Mouse (Mus musculus) brain, embryonic 18.5 days (tissue): ENCODE data around the gene Fra10ac1.
A peak's percentile ranks its signal among the peaks of the same experiment; 100 is the strongest.

Experiments
- DNase-seq: peaks from one replicate; pipeline ENCODE4 v3.0.0-alpha.2; 2012; ENCODE audit warnings: low read depth, low spot score

The Fra10ac1 gene

DNA sequence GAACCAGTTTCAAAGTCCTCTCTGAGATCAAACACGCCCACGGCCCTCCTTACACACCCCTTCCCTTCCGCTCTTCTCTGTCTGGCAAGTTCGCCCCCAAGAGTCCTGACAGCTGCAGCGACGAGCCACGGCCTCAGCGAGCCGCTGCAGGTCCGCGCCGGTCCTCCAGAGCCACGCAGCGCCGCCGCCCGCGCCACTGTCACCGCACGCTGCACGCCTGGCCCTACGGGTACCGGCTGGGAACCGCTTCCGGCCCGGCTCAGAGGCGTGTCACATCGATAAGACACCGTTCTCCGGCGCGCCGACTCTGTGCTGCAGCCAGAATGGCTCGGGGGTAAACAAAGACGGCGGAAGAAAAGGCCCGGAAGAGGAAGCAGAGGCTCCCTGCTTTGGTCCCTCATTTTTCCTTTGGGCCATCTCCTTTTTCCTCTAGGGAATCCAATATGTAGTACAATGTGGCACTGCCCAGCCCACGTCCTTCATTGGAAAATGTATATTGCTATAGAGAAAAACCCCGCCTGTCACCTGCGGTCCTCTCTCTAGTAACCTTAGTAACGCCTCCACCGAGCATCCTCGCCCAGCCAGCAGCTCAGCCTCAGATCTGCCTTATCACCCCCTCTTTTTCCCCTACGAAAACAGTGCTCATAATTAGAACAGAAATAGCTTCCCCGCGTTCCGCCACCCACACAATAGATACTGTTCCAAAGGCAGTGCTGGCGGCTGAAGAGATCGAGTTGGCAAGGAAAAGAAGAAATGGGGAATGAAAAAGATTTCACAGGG lies at the start of gene Fra10ac1:
TSS of gene Fra10ac1 (minus strand) at position 252 of the 780 bp plus-strand sequence.
- peak; percentile 83 for DNase-seq

DNA sequence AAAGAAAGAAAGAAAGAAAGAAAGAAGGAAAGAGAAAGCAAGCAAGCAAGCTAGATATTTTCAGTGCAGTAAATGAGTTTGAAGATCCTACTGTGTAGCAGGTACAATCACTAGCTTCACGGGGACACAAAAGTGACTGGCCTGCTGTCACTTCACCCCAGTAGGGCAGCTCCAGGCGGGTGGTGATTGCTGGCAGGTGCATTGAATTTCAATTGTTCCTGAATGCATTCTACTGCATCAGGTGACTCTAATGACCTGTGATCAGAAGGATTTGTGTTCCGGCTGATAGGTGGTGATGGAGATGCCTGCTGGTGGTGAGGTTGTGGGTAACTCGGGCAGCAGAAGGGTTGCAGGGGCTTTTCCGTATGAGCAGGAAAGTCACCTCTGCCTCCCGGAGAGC lies 47.1 kb upstream of the Fra10ac1 start:
- no peak for DNase-seq

DNA sequence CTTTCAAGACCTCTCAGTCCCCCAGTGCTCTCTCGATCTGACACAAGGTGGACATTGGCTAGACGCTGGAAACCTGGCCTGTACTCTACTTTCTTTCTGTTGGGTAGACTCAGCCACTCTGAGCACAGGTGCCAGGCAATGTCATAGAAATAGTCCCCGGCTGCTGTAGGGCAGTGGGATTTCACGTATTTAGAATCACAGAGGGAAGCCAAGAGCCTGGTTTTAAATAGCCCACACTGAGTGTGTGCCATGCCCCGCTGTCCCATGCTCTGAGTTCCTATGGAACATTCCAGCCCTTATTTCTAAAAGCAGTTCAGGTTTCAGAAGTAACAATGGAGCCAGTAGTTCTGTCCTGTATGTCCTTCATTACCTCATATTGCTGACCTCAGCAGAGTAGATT lies 43.5 kb upstream of the Fra10ac1 start:
- DNase-seq: no peak

DNA sequence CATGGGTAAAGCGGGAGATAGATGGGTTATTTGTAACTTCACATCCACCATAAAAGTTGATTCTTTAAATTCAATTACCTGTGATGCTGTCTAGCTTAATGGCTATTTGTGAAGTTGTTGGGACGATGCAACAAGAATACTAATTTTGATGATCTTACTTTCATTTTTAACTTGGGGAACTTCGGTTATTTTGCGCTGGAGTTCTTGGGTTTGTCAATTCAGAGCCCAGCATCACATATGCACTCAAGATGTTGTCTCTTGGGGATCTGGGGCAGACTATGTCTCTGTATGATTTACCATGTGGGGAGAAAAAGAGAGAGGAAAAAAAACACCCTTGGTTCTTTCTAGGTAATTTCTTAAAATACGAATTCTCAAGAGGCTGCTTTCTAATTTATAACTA lies 41.8 kb upstream of the Fra10ac1 start:
- no peak for DNase-seq

DNA sequence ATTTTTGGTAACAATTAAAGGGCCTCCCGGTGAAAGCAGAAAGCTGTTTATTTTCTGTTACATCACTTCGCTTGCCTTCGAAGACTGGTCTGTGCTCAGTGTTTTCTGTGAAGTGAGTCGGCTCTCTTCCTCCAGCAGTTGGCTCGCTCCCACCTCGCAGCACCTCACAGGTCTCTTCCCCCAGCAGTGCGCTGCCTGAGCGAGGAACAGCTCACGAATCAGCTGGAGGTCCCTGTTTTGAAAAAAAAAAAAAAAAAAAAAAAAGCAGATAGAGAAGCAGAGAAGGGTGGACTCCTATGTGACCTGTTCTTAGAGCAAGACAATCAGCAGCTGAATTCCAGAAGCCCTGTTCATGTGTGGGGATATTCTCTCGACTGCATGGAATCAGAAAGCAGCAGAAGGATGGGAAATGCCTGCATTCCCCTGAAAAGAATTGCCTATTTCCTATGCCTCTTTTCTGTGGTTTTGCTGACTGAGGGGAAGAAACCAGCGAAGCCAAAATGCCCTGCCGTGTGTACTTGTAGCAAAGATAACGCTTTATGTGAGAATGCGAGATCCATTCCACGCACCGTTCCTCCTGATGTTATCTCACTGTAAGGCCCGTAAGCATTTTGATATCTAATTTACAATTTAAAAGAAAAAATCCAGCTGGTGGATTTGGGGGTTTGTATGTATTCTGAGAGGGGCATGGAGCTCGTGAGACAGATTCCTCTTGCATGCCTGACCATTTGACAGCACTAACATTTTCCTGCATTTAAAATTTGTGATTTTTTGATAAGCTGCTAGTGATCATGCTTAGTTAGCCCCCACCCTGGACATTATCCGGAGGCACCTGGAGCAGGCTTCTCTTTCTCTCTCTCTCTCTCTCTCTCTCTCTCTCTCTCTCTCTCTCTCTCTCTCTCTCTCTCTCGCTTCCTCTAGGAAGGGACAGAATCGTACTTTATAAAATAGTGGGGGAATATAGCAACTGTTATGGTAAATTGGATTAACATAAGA lies 40.8 kb upstream of the Fra10ac1 start, which contains the start of gene Lgi1:
TSS of gene Lgi1 (plus strand) at position 32 of the 996 bp plus-strand sequence.
- no peak for DNase-seq

DNA sequence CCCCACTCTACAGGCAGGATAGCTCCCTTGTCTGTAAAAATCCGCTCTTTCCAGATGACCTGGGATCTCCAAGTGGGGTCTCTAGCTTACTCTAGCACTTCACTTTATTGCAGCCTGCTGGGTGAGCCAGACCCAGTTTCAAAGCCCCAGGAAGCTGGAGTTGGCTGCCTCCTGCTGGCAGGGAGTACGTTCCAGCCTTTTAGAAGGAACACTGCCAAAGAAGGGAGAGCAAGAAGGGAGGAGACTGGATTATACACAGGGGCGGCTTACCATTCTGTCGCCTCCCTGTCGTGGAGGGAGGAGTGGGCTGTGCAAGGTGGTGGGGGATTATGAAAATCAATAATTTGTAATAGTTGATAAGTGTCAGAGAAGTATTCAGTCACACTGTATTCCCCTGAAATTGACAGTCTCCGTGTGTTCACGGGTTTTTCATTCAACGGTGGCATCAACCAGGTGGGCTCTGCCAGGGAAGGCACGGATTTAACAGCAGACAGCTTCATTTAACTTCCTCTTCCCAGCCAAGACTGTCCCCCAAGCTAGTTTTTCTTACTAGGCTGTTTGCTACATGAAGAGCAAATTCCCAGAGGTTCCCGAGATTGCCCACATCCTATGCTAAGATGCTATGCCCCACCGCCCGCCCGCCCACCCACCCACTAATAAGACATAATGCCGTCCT lies 40.0 kb upstream of the Fra10ac1 start:
- no peak for DNase-seq

DNA sequence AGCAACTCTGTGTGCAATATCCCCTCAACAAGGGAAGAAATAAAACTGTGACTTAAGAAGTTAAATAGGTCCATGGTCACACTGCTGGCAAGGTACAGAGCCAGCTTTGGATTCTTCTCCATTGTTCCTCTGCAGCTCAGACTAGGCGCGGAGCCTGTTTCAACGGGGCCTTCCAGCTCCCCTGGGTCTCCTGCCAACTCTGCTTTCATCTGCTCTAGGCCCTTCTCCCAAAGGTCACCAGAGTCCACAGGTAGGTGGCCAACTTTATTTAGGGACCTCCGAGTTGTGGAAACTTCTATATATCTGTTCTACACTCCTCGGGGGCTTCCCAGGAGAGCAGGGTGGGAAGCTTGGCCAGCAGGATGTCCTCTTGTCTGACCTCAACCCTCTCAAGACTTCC lies 37.4 kb upstream of the Fra10ac1 start:
- no peak for DNase-seq

DNA sequence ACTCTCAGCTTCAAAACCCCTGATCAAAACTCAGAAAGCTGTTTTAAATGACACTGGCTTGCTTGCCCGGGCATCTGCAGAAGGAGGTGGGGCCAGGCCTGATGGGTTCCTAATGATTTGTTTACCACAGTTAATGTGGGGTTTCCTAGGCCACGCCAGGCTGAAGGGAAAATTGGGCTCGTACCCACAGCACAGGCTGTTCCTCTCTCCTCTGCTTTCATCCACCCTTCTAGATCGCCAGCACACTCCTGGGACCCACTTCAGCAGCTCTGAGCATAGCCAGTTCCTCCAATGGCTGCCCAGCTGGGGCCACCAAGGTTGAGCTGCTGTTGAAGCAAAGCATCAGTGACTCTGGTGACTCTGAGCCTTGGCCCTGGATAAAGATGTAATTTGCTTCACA lies 36.4 kb upstream of the Fra10ac1 start:
- no peak for DNase-seq

DNA sequence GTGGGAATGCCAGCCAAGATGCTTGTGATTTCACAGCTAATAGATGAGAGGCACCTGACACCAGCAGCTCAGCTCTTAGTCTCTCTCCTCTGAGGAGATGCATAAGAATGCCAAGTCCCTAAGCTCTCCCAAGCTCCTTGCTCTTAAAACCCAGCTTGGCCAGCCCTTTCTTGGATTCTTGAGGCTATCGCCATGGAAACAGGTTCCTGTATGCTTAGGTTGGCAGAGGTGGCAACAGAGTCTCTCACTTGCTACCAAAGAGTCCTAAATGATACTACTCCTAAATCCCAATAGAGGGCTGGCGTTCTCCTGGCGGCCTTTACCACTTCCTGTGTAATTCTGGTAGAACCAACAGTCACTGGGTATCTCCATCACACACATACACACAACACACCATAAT lies 35.5 kb upstream of the Fra10ac1 start:
- DNase-seq: no peak

DNA sequence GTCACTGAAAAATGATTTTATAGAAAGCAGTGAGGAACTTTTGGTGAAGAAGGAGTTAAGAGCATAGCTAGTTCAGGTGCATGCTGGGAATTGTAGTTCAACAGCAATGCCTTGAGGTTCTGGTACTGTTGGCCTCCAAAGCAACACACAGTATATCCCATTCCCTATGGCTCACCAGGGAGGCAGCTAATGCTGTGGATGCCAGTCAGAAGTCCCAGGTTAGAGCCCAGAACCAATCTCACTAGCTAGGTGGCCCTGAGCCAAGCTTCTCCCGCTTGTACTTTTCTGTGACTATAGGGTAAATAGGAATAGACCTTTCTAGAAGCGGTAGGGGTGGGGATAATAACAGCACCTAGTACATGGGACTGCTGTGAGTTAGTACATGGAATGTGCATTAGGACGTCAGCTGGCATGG lies 34.7 kb upstream of the Fra10ac1 start:
- DNase-seq: no peak

DNA sequence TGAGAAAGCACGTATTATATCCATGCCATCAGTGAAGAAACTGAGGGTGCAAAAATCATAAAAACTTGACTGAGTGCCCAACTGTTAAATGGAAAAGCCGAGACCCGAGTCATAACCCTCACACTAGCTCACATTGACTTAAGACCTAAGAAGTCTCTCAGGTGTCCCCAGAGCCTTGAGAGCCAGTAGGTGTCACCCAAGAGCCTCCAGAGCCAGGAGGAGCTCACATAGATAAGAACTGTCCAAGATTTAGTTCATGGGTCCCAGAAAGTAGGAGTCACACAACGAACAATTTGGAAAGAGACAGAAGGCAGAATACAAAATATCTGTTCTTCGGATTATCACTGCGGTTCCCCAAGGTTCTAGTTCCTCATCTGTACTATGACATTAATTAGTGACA lies 29.8 kb upstream of the Fra10ac1 start:
- no peak for DNase-seq

DNA sequence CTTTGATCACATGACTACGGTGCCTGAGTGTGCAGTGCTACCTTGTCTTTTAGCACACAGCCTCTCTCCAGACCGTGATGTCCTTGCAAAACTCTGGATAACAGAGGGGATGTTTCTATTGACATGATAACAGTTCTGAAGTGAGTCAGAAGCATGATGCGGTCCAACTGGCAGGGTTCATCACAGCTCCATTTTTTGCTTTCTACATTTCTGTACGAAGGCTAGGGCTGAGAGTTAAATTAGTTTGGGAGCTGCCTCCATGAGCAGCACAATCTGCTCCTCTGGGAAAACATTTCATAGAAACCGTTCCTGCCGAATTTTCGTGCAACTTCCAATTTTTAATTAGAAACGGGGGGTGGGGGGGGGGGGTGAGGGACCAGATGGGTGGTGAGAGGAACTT lies 25.7 kb upstream of the Fra10ac1 start:
- no peak for DNase-seq

DNA sequence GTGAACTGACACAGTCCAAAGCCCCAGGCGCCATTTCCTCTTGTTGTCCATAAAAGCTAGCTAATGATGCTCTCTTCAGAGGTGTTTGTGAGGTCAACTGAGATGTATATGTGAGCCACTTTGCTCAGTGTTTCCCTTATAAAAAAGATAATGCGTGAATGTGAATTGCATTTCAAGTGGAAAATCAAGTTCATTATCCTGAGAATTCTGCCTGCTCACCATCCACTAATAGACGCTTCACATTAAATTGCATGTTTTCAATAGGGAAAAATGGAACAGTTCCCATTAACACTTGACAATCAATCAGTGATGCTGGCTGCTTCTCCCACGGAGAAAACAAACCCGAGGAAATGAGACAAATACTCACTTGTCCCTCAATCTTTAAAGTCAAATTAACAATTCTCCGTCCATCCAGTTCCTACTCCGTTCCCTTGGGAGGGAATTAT lies 22.2 kb upstream of the Fra10ac1 start:
- DNase-seq: no peak

DNA sequence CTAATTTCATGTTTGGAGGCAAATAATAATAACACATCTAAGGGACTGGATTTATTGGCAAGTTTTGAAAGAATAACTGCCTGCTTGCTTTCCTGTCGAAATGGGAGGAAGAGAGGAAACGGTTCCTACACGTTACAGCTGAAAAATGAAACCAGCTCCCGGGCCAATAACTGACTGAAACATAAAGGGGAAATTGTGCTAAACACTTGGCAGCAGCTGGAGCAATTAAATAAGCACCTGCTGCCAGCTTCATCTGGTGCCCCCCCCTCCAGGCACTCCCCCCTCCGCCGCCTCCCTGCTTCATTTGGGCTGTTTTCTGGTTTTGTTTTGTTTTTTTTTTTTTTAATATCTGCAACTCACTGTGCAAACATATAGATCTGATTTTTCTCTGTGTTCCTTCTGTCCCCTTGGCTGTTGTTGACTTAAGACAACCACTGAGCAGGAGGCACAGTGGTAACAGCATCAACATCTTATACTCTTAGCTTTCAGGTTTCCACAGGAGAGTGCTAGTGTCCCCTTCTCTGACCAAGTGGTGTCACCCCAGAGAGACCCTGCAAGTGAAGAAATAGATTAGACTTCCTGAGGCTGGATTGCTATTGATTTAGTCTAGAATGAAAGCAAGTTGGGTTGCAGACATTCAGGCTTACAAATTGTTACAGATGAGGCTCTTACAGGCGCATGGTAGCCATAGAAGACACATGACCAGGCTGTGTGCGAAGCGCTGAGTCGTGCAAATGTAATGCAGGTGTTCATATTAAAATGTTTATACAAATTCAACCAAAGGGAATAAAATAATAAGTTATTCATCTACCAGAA lies 21.6 kb upstream of the Fra10ac1 start:
- no peak for DNase-seq

DNA sequence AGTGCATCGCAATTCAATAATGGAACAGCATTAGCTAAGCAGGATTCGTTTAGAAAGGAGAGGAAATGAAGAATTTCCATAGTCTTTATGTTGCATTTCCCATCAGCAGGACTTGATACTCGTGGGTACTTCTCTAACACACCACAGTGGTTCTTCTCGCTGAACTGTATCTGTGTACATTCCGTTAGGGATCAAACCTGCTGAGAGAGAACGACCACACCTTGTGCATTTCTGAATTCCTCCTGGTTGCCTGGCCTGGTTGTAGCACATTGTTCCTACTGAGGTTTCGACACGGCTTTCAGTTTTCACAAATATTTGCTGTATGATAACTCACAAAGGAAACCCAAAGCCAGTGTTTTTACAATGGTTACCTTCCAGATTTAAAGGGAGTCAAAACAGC lies 20.8 kb upstream of the Fra10ac1 start:
- DNase-seq: no peak

DNA sequence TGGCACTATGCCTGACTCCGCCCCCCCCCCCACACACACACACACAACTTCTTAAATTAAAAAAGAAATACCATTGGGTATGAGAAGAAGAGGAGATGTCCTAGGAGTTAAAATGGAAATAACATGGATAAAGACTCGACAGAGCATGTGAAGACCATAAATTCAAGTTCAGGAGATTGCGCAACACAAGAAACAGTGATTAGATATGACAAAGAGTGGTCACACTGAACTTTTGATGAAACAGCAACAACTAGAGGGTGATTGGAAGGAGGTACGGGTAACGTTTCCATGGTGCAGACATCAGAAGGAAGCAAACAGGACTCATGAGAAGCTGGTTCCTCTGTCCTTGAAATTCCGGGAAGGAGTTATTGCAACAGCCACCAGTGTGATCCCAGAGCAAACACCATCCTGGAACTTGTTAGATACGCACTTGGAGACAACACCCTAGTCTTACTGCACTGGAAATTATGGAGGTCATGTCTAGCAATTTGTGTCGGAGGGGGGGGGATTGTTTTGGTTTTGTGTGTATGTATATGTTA lies 18.4 kb upstream of the Fra10ac1 start:
- no peak for DNase-seq

DNA sequence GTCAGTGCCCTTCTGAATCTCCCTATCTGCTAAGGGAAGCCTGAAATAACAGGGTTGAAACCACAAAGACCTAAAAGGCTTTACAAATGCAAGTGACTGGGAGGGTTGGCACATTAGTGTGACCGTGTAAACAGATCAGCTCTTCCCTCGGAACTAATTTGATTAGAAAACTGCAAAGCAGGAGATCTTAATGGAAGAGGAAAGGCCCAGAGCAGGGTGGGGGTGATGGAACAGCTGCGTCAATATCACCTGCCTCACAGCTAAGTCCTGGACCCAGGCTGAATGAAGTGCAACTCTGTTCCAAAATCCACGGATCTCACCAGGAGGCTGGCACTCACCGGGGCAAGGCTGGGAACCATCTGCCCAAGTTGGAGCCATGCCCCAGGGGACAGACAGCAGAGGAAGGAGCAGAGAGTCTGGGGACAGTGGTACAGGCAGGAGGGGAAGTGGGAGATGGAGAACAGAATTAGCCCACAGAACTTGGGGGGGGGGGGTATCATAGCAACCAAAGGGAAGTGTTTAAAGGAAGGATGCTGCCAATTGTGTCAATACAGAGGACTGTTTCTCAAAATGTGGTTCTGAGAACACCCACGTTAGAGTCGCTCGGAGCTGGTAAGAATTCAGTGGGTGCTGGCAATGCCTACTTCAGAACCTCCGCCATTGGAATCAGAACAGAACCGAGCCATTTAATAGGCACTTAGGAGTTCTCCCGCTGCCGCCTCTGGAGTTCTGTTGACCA lies 14.4 kb upstream of the Fra10ac1 start:
- no peak for DNase-seq

DNA sequence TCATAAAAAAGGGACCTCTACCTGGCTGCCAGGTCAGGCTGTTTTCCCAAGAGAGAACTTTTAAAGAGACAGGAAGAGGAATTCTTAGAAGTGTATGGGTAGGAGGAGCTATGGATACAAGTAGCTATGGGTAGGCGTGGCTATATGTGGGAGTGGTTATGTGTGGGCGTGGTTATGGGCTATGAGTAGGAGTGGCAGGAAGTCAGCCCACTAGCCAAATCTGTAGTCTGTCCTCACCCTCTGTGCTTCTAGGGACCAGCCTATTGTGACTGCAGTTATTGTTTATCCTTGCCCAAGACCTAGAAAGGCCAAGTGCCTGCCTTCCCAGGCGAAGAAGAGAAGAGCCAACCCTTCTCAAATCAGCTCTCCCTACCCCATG lies 13.9 kb upstream of the Fra10ac1 start:
- DNase-seq: no peak

DNA sequence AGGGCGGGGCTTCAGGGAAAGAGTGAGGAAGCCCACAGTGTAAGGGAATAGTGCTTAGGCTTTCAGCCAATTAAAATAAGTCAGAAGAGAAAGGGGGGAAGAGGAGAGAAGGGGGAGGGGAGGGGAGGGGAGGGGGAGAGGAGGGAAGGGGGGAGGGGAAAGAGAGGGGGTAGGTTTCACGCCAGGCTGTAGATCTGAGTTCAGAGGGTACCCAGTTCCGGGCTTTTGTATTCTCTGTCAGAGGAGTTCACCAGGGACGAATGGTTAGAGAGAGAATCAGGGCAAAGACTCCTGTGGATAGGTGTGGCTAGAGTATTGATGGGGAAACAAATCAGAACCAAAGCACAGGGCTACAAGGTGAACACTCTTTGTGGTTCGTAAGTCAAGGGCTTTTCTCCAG lies 12.6 kb upstream of the Fra10ac1 start:
- DNase-seq: no peak

DNA sequence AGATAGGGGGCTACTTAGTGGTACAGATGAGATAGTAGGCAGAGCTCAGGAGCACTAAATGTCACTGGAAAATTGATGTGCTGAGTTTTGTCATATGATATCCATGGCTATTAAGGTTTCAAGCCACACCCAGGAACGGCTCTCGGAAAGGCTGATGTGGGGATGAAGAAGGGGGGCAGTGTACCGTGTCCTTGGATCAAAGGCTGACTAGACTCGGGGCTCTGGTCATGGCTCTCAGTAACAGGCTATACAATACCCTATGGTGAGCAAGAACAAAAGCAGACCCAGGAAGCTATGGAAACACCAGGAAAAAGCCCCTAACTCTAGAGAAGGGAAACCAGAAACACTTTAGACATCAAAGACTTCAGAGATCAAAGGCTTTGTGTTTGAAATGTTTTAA lies 8.6 kb upstream of the Fra10ac1 start:
- no peak for DNase-seq
